Mouse (Mus musculus) cerebellum, adult 11-12 months (tissue): ENCODE measurements around the gene Ap1m2.
"Not testable (repeated sequence)": the region's sequence is repeated elsewhere in the genome, so short reads cannot be mapped to it uniquely, and the experiment has no call there.

Source experiments
- DNase-seq: peaks from one replicate; pipeline ENCODE4 v3.0.0; 2022

Ap1m2 gene

GRCm38 (mm10) chr9:21324269-21324668 is 12.1 kb upstream of the Ap1m2 start:
- DNase-seq, result peak; percentile 30

- not testable (repeated sequence) for DNase-seq
Measured at GRCm38 (mm10) chr9:21322917-21323297, 10.8 kb upstream of the Ap1m2 start.

- DNase-seq, result no peak
Measured at GRCm38 (mm10) chr9:21322211-21322916, 10.2 kb upstream of the Ap1m2 start.

- peak; percentile 33 for DNase-seq
Measured at GRCm38 (mm10) chr9:21321513-21321835, 9.3 kb upstream of the Ap1m2 start.

- peak; percentile 82 for DNase-seq
Measured at GRCm38 (mm10) chr9:21320619-21321512, 8.7 kb upstream of the Ap1m2 start, which contains the start of gene Slc44a2. Gene Slc44a2, plus strand, starts transcription at chr9:21320698.

- DNase-seq, result no peak
Measured at GRCm38 (mm10) chr9:21320280-21320618, 8.1 kb upstream of the Ap1m2 start.

- no peak for DNase-seq
Measured at GRCm38 (mm10) chr9:21319503-21319902, 7.4 kb upstream of the Ap1m2 start.

- no peak for DNase-seq
Measured at GRCm38 (mm10) chr9:21318792-21319191, 6.7 kb upstream of the Ap1m2 start.

- no peak for DNase-seq
Measured at GRCm38 (mm10) chr9:21316696-21317095, 4.6 kb upstream of the Ap1m2 start.

GRCm38 (mm10) chr9:21315421-21315820 is 3.3 kb upstream of the Ap1m2 start:
- no peak for DNase-seq

GRCm38 (mm10) chr9:21314367-21315140 is 2.4 kb upstream of the Ap1m2 start:
- DNase-seq, result no peak

GRCm38 (mm10) chr9:21313394-21313793 is 1.3 kb upstream of the Ap1m2 start:
- peak; percentile 83 for DNase-seq

- DNase-seq, result no peak
Measured at GRCm38 (mm10) chr9:21311695-21312094, 442 bp downstream of the Ap1m2 start.

- DNase-seq, result no peak
Measured at GRCm38 (mm10) chr9:21309150-21309741, 2.9 kb downstream of the Ap1m2 start.

GRCm38 (mm10) chr9:21305065-21305464 is 7.1 kb downstream of the Ap1m2 start:
- DNase-seq, result no peak

- DNase-seq, result no peak
Measured at GRCm38 (mm10) chr9:21299014-21299413, 13.1 kb downstream of the Ap1m2 start.

GRCm38 (mm10) chr9:21292271-21292670 is 19.9 kb downstream of the Ap1m2 start:
- no peak for DNase-seq

- not testable (repeated sequence) for DNase-seq
Measured at GRCm38 (mm10) chr9:21291868-21292267, 20.3 kb downstream of the Ap1m2 start.

GRCm38 (mm10) chr9:21291022-21291787 is 20.9 kb downstream of the Ap1m2 start, which contains the start of gene Cdkn2d:
Gene Cdkn2d, minus strand, starts transcription at chr9:21291407.
- DNase-seq, result peak; percentile 100

GRCm38 (mm10) chr9:21290589-21290988 is 21.5 kb downstream of the Ap1m2 start:
- peak; percentile 83 for DNase-seq

GRCm38 (mm10) chr9:21289337-21289671 is 22.8 kb downstream of the Ap1m2 start:
- DNase-seq, result no peak
